Mouse (Mus musculus): ENCODE results near the gene Mocs3. TPM values are rescaled to one million over a fixed set of nuclear protein-coding genes. Genes with fewer than 3 reads are reported as not detected.
A peak's percentile ranks its signal among the peaks of the same experiment; 100 is the strongest.

Gene Mocs3
- polyA plus RNA-seq, 1 experiment from 2014 or later, result 8.5 TPM

- H3K27me3 ChIP-seq (ENCODE audit: control insufficient read depth, insufficient read depth, low read length), result peaks cover 7% of the 10 kb centered on the region
Measured at GRCm38 (mm10) chr2:168273387-168273786, 43.0 kb downstream of the Mocs3 start.

GRCm38 (mm10) chr2:168274374-168274935 lies 44.0 kb downstream of the Mocs3 start:
- Histone ChIP-seq H3K36me3 (ENCODE audit: control insufficient read depth, insufficient read depth, low read length) (no peaks in the 10 kb centered on the region), H3K4me2 (replicated peaks; ENCODE audit: low read depth, low read length) (no peak overlapping the region), H3K9ac (ENCODE audit: low read depth, low read length) (no peak overlapping the region), H3K27ac (ENCODE audit: low read depth, low read length) (no peak overlapping the region), H3K27me3 (ENCODE audit: control insufficient read depth, insufficient read depth, low read length) (peaks cover 9% of the 10 kb centered on the region), H3K4me3 (ENCODE audit: low read depth, low read length) (no peak overlapping the region), H3K4me1 (replicated peaks; ENCODE audit: control insufficient read depth, insufficient read depth, low read length) (no peaks in the 10 kb centered on the region), H3K9me3 (ENCODE audit: control insufficient read depth, low read length) (no peaks in the 10 kb centered on the region)
- DNase-seq (ENCODE audit: low spot score), result peak; percentile 86
- no peak for ATAC-seq (ENCODE audit: low FRiP score)
- 8% methylated on average over 11 of the region's 11 CpGs for WGBS

More at GRCm38 (mm10) chr2:168273387-168273786, 43.0 kb downstream of the Mocs3 start:
- Histone ChIP-seq H3K9ac (ENCODE audit: low read depth, low read length) (no peak overlapping the region), H3K9me3 (ENCODE audit: control insufficient read depth, low read length) (no peaks in the 10 kb centered on the region), H3K27ac (ENCODE audit: low read depth, low read length) (no peak overlapping the region), H3K36me3 (ENCODE audit: control insufficient read depth, insufficient read depth, low read length) (no peaks in the 10 kb centered on the region), H3K4me2 (replicated peaks; ENCODE audit: low read depth, low read length) (no peak overlapping the region), H3K4me3 (ENCODE audit: low read depth, low read length) (no peak overlapping the region), H3K4me1 (replicated peaks; ENCODE audit: control insufficient read depth, insufficient read depth, low read length) (no peaks in the 10 kb centered on the region)
- ATAC-seq (ENCODE audit: low FRiP score), result no peak
- DNase-seq (ENCODE audit: low spot score), result no peak
- 43% methylated on average over 9 of the region's 9 CpGs for WGBS

GRCm38 (mm10) chr2:168280729-168281581 lies 50.5 kb downstream of the Mocs3 start:
- ATAC-seq (ENCODE audit: low FRiP score), result peak; percentile 76; the same call in 1 of the 2 replicates
- H3K4me2 ChIP-seq (replicated peaks; ENCODE audit: low read depth, low read length), result peak overlapping the region; percentile 93
- H3K4me1 ChIP-seq (replicated peaks; ENCODE audit: control insufficient read depth, insufficient read depth, low read length), result peaks cover 8% of the 10 kb centered on the region
- H3K36me3 ChIP-seq (ENCODE audit: control insufficient read depth, insufficient read depth, low read length), result no peaks in the 10 kb centered on the region
- peak overlapping the region; percentile 44 for H3K4me3 ChIP-seq (ENCODE audit: low read depth, low read length)
- H3K27me3 ChIP-seq (ENCODE audit: control insufficient read depth, insufficient read depth, low read length), result peaks cover 46% of the 10 kb centered on the region
- WGBS, result 2% methylated on average over 53 of the region's 82 CpGs
- peak overlapping the region; percentile 23; the same call in 1 of the 2 replicates for H3K9ac ChIP-seq (ENCODE audit: low read depth, low read length)
- H3K27ac ChIP-seq (ENCODE audit: low read depth, low read length), result no peak overlapping the region
- no peaks in the 10 kb centered on the region for H3K9me3 ChIP-seq (ENCODE audit: control insufficient read depth, low read length)
- DNase-seq (ENCODE audit: low spot score), result peak; percentile 69

- whole genome bisulfite sequencing, result 14% methylated on average over 12 of the region's 12 CpGs
- no peaks in the 10 kb centered on the region for H3K9me3 ChIP-seq (ENCODE audit: control insufficient read depth, low read length)
- H3K4me3 ChIP-seq (ENCODE audit: low read depth, low read length), result peak within 1 kb of the TSS; percentile 44
- DNase-seq (ENCODE audit: low spot score) (no peak), ATAC-seq (ENCODE audit: low FRiP score) (no peak)
- H3K4me2 ChIP-seq (replicated peaks; ENCODE audit: low read depth, low read length), result peak within 1 kb of the TSS; percentile 93
- H3K36me3 ChIP-seq (ENCODE audit: control insufficient read depth, insufficient read depth, low read length), result no peaks in the 10 kb centered on the region
- no peak within 1 kb of the TSS for H3K27ac ChIP-seq (ENCODE audit: low read depth, low read length)
- H3K27me3 ChIP-seq (ENCODE audit: control insufficient read depth, insufficient read depth, low read length), result peaks cover 41% of the 10 kb centered on the region
- peak within 1 kb of the TSS; percentile 23; the same call in 1 of the 2 replicates for H3K9ac ChIP-seq (ENCODE audit: low read depth, low read length)
- peaks cover 8% of the 10 kb centered on the region for H3K4me1 ChIP-seq (replicated peaks; ENCODE audit: control insufficient read depth, insufficient read depth, low read length)
Measured at GRCm38 (mm10) chr2:168281582-168281981, 51.2 kb downstream of the Mocs3 start, which contains the start of gene Kcng1. Gene Kcng1 (minus strand): TSS chr2:168281736.

Other genes with a start within 250 kb of the Mocs3 start
- gene Ripor3, start 220.0 kb upstream of the Mocs3 start, polyA plus RNA-seq (2014; fragmentation: Nextera tagmentation; extraction: Ambion mirVana), result 0.49 and 0.69 TPM in 2 replicates
- 7.1 and 7.5 TPM in 2 replicates for gene Pard6b, start 149.6 kb upstream of the Mocs3 start, polyA plus RNA-seq (2014; fragmentation: Nextera tagmentation; extraction: Ambion mirVana)
- 2.8 and 8.5 TPM in 2 replicates for gene Adnp, start 23.5 kb upstream of the Mocs3 start, polyA plus RNA-seq (2014; fragmentation: Nextera tagmentation; extraction: Ambion mirVana)
- 24.0 and 31.3 TPM in 2 replicates for gene Gm20716, start 258 bp upstream of the Mocs3 start, polyA plus RNA-seq (2014; fragmentation: Nextera tagmentation; extraction: Ambion mirVana)
- gene Dpm1, start within 50 bp of the Mocs3 start, polyA plus RNA-seq (2014; fragmentation: Nextera tagmentation; extraction: Ambion mirVana), result 60.4 and 65.1 TPM in 2 replicates
- gene Kcng1, start 51.1 kb downstream of the Mocs3 start, polyA plus RNA-seq (2014; fragmentation: Nextera tagmentation; extraction: Ambion mirVana), result 0.56 and 0.63 TPM in 2 replicates